Mouse (Mus musculus): ENCODE results near the gene Acad11. TPM values are rescaled to one million over a fixed set of nuclear protein-coding genes. Genes with fewer than 3 reads are reported as not detected.

The Acad11 gene
- polyA plus RNA-seq, 1 experiment from 2014 or later: 60.6 TPM

- WGBS: 91% methylated on average over 7 of the region's 7 CpGs
- no peak overlapping the region for H3K9ac ChIP-seq (ENCODE audit: low read depth, low read length)
- no peak overlapping the region for H3K27ac ChIP-seq (ENCODE audit: low read depth, low read length)
- H3K4me3 ChIP-seq (ENCODE audit: low read depth, low read length): no peak overlapping the region
- H3K27me3 ChIP-seq (replicated peaks; ENCODE audit: control insufficient read depth, insufficient read depth, low read length): no peaks in the 10 kb centered on the region
- H3K9me3 ChIP-seq (ENCODE audit: control insufficient read depth): no peaks in the 10 kb centered on the region
- peaks cover 94% of the 10 kb centered on the region for H3K36me3 ChIP-seq (ENCODE audit: control insufficient read depth, insufficient read depth)
- H3K4me1 ChIP-seq (replicated peaks; ENCODE audit: control insufficient read depth, insufficient read depth, low read length): no peaks in the 10 kb centered on the region
- ATAC-seq: no peak
- H3K4me2 ChIP-seq (replicated peaks; ENCODE audit: low read depth): no peak overlapping the region
- TF ChIP-seq CTCF (IDR thresholded peaks at IDR 0.05; ENCODE audit: low read depth): no peak
Observed at GRCm38 (mm10) chr9:104157291-104157690, 94.1 kb downstream of the Acad11 start.

DNA sequence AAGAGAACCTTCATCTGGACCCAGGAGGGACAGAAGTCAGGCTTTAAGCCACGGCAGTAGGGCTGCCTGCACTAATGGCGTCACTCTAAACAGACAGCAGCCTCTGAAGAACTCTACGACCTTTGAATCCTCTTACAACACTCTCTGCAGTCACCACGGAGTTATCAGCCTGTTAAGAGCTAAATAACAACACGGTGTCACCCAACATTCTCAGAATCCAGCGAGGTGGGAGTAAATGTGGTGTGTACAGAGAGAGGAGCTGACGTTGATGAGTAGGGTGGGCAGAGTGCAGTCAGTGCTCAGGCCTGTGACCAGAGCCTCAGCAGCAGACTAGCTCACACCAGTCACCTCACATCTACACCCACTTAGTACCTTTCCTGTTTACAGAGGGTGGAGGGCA, 97.9 kb downstream of the Acad11 start:
- TF ChIP-seq CTCF (IDR thresholded peaks at IDR 0.05; ENCODE audit: low read depth): no peak
- 50% methylated on average over 7 of the region's 7 CpGs for WGBS
- Histone ChIP-seq H3K4me2 (replicated peaks; ENCODE audit: low read depth) (no peak overlapping the region), H3K27me3 (replicated peaks; ENCODE audit: control insufficient read depth, insufficient read depth, low read length) (no peaks in the 10 kb centered on the region), H3K9me3 (ENCODE audit: control insufficient read depth) (no peaks in the 10 kb centered on the region), H3K36me3 (ENCODE audit: control insufficient read depth, insufficient read depth) (peaks cover 96% of the 10 kb centered on the region), H3K27ac (ENCODE audit: low read depth, low read length) (peak overlapping the region; percentile 46), H3K4me3 (ENCODE audit: low read depth, low read length) (no peak overlapping the region), H3K4me1 (replicated peaks; ENCODE audit: control insufficient read depth, insufficient read depth, low read length) (no peaks in the 10 kb centered on the region), H3K9ac (ENCODE audit: low read depth, low read length) (no peak overlapping the region)
- ATAC-seq: peak; percentile 81

DNA sequence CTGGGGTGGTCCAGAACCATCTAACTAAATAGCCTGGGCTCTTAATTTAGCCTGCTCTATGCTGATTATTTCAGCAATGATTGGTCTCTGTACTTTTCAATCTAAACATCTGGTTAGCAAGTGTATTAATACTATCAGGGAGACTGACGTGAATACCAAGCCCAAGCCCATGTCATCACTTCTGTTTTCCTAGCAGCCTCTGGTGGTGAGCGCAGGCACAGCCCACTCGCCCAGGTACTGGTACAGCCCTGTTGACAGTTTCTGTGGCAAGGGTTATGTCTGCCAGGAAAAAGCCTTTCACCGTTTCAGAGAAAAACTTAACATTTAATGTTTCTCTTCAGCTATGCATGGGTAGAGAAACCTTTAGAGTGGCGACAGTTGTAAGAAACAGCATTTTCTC, 101.0 kb downstream of the Acad11 start:
- H3K36me3 ChIP-seq (ENCODE audit: control insufficient read depth, insufficient read depth): peaks cover 91% of the 10 kb centered on the region
- no peak overlapping the region for H3K27ac ChIP-seq (ENCODE audit: low read depth, low read length)
- no peaks in the 10 kb centered on the region for H3K27me3 ChIP-seq (replicated peaks; ENCODE audit: control insufficient read depth, insufficient read depth, low read length)
- ATAC-seq: no peak
- no peaks in the 10 kb centered on the region for H3K9me3 ChIP-seq (ENCODE audit: control insufficient read depth)
- TF ChIP-seq CTCF (IDR thresholded peaks at IDR 0.05; ENCODE audit: low read depth): peak; percentile 37
- no peak overlapping the region for H3K4me2 ChIP-seq (replicated peaks; ENCODE audit: low read depth)
- H3K4me1 ChIP-seq (replicated peaks; ENCODE audit: control insufficient read depth, insufficient read depth, low read length): no peaks in the 10 kb centered on the region
- WGBS: 89% methylated on average over 5 of the region's 5 CpGs
- no peak overlapping the region for H3K9ac ChIP-seq (ENCODE audit: low read depth, low read length)
- H3K4me3 ChIP-seq (ENCODE audit: low read depth, low read length): no peak overlapping the region

DNA sequence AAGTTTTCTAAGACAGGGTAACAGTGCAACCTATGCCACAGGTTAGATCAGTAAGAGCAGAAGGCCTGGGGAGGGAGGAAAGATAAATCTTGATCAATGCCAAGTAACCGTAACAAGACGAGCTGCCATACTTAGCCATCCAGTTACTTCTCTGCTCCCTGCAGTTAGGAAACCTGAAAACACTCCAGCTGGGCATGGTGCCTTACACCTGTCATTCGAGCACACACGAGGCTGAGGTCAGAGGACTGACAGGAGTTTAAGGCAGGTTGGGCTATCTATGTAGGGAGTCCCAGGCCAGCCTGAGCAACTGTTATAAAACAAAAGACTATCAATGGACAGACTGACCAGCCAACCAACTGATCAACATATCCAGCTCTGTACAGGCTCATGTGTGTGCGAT, 102.7 kb downstream of the Acad11 start:
- WGBS: 92% methylated on average over 5 of the region's 5 CpGs
- Histone ChIP-seq H3K9ac (ENCODE audit: low read depth, low read length) (no peak overlapping the region), H3K4me1 (replicated peaks; ENCODE audit: control insufficient read depth, insufficient read depth, low read length) (no peaks in the 10 kb centered on the region), H3K4me3 (ENCODE audit: low read depth, low read length) (no peak overlapping the region), H3K9me3 (ENCODE audit: control insufficient read depth) (no peaks in the 10 kb centered on the region), H3K4me2 (replicated peaks; ENCODE audit: low read depth) (no peak overlapping the region), H3K36me3 (ENCODE audit: control insufficient read depth, insufficient read depth) (peaks cover 90% of the 10 kb centered on the region), H3K27me3 (replicated peaks; ENCODE audit: control insufficient read depth, insufficient read depth, low read length) (no peaks in the 10 kb centered on the region), H3K27ac (ENCODE audit: low read depth, low read length) (no peak overlapping the region)
- no peak for TF ChIP-seq CTCF (IDR thresholded peaks at IDR 0.05; ENCODE audit: low read depth)
- ATAC-seq: no peak

GRCm38 (mm10) chr9:104169986-104170385, 106.8 kb downstream of the Acad11 start:
- Histone ChIP-seq H3K9me3 (ENCODE audit: control insufficient read depth) (no peaks in the 10 kb centered on the region), H3K4me1 (replicated peaks; ENCODE audit: control insufficient read depth, insufficient read depth, low read length) (no peaks in the 10 kb centered on the region), H3K27me3 (replicated peaks; ENCODE audit: control insufficient read depth, insufficient read depth, low read length) (no peaks in the 10 kb centered on the region), H3K9ac (ENCODE audit: low read depth, low read length) (no peak overlapping the region), H3K27ac (ENCODE audit: low read depth, low read length) (no peak overlapping the region), H3K36me3 (ENCODE audit: control insufficient read depth, insufficient read depth) (peaks cover 85% of the 10 kb centered on the region), H3K4me2 (replicated peaks; ENCODE audit: low read depth) (no peak overlapping the region), H3K4me3 (ENCODE audit: low read depth, low read length) (no peak overlapping the region)
- no peak for ATAC-seq
- no peak for TF ChIP-seq CTCF (IDR thresholded peaks at IDR 0.05; ENCODE audit: low read depth)
- 91% methylated on average over 10 of the region's 10 CpGs for WGBS

- Histone ChIP-seq H3K36me3 (ENCODE audit: control insufficient read depth, insufficient read depth) (peaks cover 86% of the 10 kb centered on the region), H3K4me1 (replicated peaks; ENCODE audit: control insufficient read depth, insufficient read depth, low read length) (no peaks in the 10 kb centered on the region), H3K4me2 (replicated peaks; ENCODE audit: low read depth) (no peak overlapping the region), H3K9ac (ENCODE audit: low read depth, low read length) (no peak overlapping the region), H3K4me3 (ENCODE audit: low read depth, low read length) (no peak overlapping the region), H3K9me3 (ENCODE audit: control insufficient read depth) (no peaks in the 10 kb centered on the region), H3K27me3 (replicated peaks; ENCODE audit: control insufficient read depth, insufficient read depth, low read length) (no peaks in the 10 kb centered on the region), H3K27ac (ENCODE audit: low read depth, low read length) (no peak overlapping the region)
- no peak for TF ChIP-seq CTCF (IDR thresholded peaks at IDR 0.05; ENCODE audit: low read depth)
- 78% methylated on average over 6 of the region's 6 CpGs for WGBS
- no peak for ATAC-seq
Observed at GRCm38 (mm10) chr9:104171651-104172050, 108.5 kb downstream of the Acad11 start.

GRCm38 (mm10) chr9:104172342-104172741, 109.2 kb downstream of the Acad11 start:
- 93% methylated on average over 6 of the region's 6 CpGs for WGBS
- TF ChIP-seq CTCF (IDR thresholded peaks at IDR 0.05; ENCODE audit: low read depth): no peak
- no peak overlapping the region for H3K9ac ChIP-seq (ENCODE audit: low read depth, low read length)
- H3K4me3 ChIP-seq (ENCODE audit: low read depth, low read length): no peak overlapping the region
- no peak overlapping the region for H3K4me2 ChIP-seq (replicated peaks; ENCODE audit: low read depth)
- H3K27me3 ChIP-seq (replicated peaks; ENCODE audit: control insufficient read depth, insufficient read depth, low read length): no peaks in the 10 kb centered on the region
- no peaks in the 10 kb centered on the region for H3K4me1 ChIP-seq (replicated peaks; ENCODE audit: control insufficient read depth, insufficient read depth, low read length)
- H3K27ac ChIP-seq (ENCODE audit: low read depth, low read length): no peak overlapping the region
- no peaks in the 10 kb centered on the region for H3K9me3 ChIP-seq (ENCODE audit: control insufficient read depth)
- ATAC-seq: no peak
- peaks cover 86% of the 10 kb centered on the region for H3K36me3 ChIP-seq (ENCODE audit: control insufficient read depth, insufficient read depth)

Other genes starting within 250 kb of the Acad11 start
- gene Nphp3, start 60.8 kb upstream of the Acad11 start, polyA plus RNA-seq (2015; fragmentation: Nextera tagmentation; extraction: Ambion mirVana): 0.96 and 1.3 TPM in 2 replicates
- not detected in 2 replicates for gene Gm28305, start 22.7 kb upstream of the Acad11 start, polyA plus RNA-seq (2015; fragmentation: Nextera tagmentation; extraction: Ambion mirVana)
- gene Uba5, start 243 bp upstream of the Acad11 start, polyA plus RNA-seq (2015; fragmentation: Nextera tagmentation; extraction: Ambion mirVana): 32.2 and 32.9 TPM in 2 replicates
- gene Ackr4, start 63.6 kb downstream of the Acad11 start, polyA plus RNA-seq (2015; fragmentation: Nextera tagmentation; extraction: Ambion mirVana): 5.8 and 7.0 TPM in 2 replicates
- 24.6 and 26.8 TPM in 2 replicates for gene Dnajc13, start 199.6 kb downstream of the Acad11 start, polyA plus RNA-seq (2015; fragmentation: Nextera tagmentation; extraction: Ambion mirVana)

All from intestine, postnatal 0 days (tissue).